Mouse (Mus musculus): ENCODE measurements around the gene 2610044O15Rik8. TPM values are rescaled to one million over a fixed set of nuclear protein-coding genes. Genes with fewer than 3 reads are reported as not detected.

The 2610044O15Rik8 gene
- 10 to 100 TPM; 21.2 to 22.3 TPM for total RNA-seq (2021)
- long read RNA-seq, experiment 1, transcript 2610044O15Rik8-202 (4 exons, 2,337 nt), result major isoform, 5 of 19 reads
- long read RNA-seq, experiment 1, partial matches to known transcripts, result 0 of 19 reads
- long read RNA-seq, experiment 1, other reads (novel, unspliced or antisense), result 9 of 19 reads
- long read RNA-seq, experiment 2, transcript 2610044O15Rik8-202 (4 exons, 2,337 nt), result major isoform, 5 of 28 reads
- long read RNA-seq, experiment 2, partial matches to known transcripts, result 2 of 28 reads
- long read RNA-seq, experiment 2, other reads (novel, unspliced or antisense), result 18 of 28 reads

GRCm38 (mm10) chr8:129234027-129234733 is at the start of gene 2610044O15Rik8:
Gene 2610044O15Rik8, minus strand, starts transcription at chr8:129234406.
- peak; percentile 88 to 93 for DNase-seq (ENCODE audit: low spot score in 2 of 2)

DNA sequence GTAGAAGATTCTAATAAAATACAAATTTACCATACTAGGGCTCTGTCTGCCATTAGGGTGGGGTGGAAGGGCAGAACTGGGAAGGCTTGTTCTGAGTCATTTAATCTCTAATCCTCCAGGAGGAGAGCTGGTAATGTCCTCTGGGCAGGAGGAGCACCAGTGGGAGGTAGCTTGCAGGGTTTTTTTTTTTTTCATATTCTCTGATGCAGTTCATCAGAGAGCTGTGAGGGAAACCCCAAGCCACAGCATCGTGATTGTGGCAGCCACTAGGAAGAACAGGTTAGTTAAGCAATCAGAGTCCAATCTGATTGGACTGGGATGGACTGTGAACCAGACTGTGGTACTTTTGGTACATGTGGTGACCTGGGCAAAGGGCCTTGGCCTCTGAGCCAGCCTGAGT is 31.7 kb upstream of the 2610044O15Rik8 start:
- no peak for DNase-seq (ENCODE audit: low spot score in 2 of 2)

DNA sequence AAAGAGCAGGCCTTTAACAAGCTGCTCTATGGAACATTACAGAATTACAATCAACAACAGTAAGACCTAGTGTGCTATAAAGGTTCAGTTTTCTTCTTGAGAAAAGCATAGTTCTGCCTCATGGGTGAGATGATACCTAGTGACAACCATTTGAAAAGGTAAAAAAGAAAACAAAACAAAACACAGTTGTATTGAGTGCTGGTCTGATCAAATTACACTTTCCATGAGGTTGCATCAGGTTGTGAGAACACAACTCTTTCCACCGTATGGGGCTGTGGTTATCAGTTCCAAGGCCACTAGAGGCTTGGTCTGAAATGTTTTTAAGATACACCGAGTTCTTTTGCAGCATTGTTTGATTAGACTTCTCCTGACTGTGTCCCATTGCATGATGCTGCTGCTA is 30.1 kb upstream of the 2610044O15Rik8 start:
- DNase-seq (ENCODE audit: low spot score in 2 of 2), result no peak

GRCm38 (mm10) chr8:129263211-129263927 is 29.2 kb upstream of the 2610044O15Rik8 start:
- peak; percentile 84 to 87 for DNase-seq (ENCODE audit: low spot score in 2 of 2)

DNA sequence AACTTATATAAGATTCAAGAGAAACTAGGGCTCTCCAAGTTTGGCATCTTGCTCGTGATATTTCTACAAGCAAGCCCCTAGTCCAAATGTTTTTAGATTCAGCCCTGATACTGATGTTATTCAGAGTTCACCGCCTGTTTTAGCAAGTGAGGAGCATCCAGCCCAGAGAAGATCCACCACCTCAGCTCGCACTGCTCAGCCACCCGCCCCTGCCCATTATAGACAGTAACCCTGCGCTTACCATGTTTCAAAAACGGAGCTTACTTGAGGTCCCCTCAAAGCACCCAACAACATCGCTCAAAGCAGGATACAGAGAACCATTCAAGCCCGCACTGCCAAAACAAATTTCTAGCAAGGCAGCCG is 561 bp downstream of the 2610044O15Rik8 start:
- DNase-seq (ENCODE audit: low spot score in 2 of 2), result no peak

Other genes with a start within 250 kb of the 2610044O15Rik8 start
- not detected for gene Ccdc7a, start 168.9 kb downstream of the 2610044O15Rik8 start, total RNA-seq (2021)
- gene Ccdc7b, start 167.3 kb downstream of the 2610044O15Rik8 start, total RNA-seq (2021), result not detected
- not detected for gene Gm10999, start 102.7 kb downstream of the 2610044O15Rik8 start, total RNA-seq (2021)